Mouse (Mus musculus) C2C12 (cell line): ENCODE data around the gene H3f3a. TPM values are rescaled to one million over a fixed set of nuclear protein-coding genes. Genes with fewer than 3 reads are reported as not detected.

Experiments
- H3K27me3 ChIP-seq: one replicate; pipeline ENCODE4 v1.6.1; 2011; ENCODE audit not compliant: control insufficient read depth, insufficient read depth, insufficient read length
- H3K36me3 ChIP-seq: one replicate; pipeline ENCODE4 v1.6.1; 2011; ENCODE audit not compliant: control insufficient read depth, insufficient read depth
- H3K4me3 ChIP-seq: one replicate; pipeline ENCODE4 v1.5.1; 2011; ENCODE audit warnings: mild to moderate bottlenecking, control low read depth; ENCODE audit not compliant: poor library complexity, insufficient read depth, severe bottlenecking
- H3K79me2 ChIP-seq: one replicate; pipeline ENCODE4 v1.6.1; 2011; ENCODE audit not compliant: control insufficient read depth, insufficient read depth
- H3K79me3 ChIP-seq: one replicate; pipeline ENCODE4 v1.6.1; 2011; ENCODE audit warnings: low read depth, control low read depth
- H3ac ChIP-seq: one replicate; pipeline ENCODE3; 2011; ENCODE audit warnings: low read depth; ENCODE audit not compliant: control insufficient read depth, insufficient read length
- CEBPB ChIP-seq: IDR thresholded peaks from one replicate; pipeline ENCODE4 v1.6.1; 2011; ENCODE audit warnings: low read depth, mild to moderate bottlenecking, control low read depth, moderate library complexity
- CTCF ChIP-seq: IDR thresholded peaks from one replicate; pipeline ENCODE4 v1.5.1; 2011; ENCODE audit not compliant: control insufficient read depth, insufficient read depth, insufficient read length
- FOSL1 ChIP-seq: IDR thresholded peaks from one replicate; pipeline ENCODE4 v1.8.0; 2011; ENCODE audit warnings: mild to moderate bottlenecking, low read length; ENCODE audit not compliant: poor library complexity, insufficient read depth, severe bottlenecking
- MAX ChIP-seq: IDR thresholded peaks from one replicate; pipeline ENCODE4 v1.6.1; 2011; ENCODE audit warnings: mild to moderate bottlenecking, control low read depth
- MYOD1 ChIP-seq: IDR thresholded peaks from one replicate; pipeline ENCODE4 v1.6.1; 2011; ENCODE audit warnings: low read depth; ENCODE audit not compliant: control insufficient read depth, insufficient read length
- MYOG ChIP-seq: IDR thresholded peaks from one replicate; pipeline ENCODE4 v1.6.1; 2011; ENCODE audit not compliant: control insufficient read depth, insufficient read length; ENCODE audit errors: extremely low read depth
- USF1 ChIP-seq: IDR thresholded peaks from one replicate; pipeline ENCODE4 v1.6.1; 2011; ENCODE audit warnings: low read depth, mild to moderate bottlenecking, control low read depth, moderate library complexity
- polyA plus RNA-seq: library from polyadenylated mRNA; unstranded; fragments of >200 nt; fragmentation: generic; extraction: Trizol; gene quantifications from one replicate; pipeline ENCODE4 v1.2.1, GENCODE M21; 2012; ENCODE audit warnings: missing spikeins

H3f3a gene
- polyA plus RNA-seq, 1 experiment = 570 TPM

DNA sequence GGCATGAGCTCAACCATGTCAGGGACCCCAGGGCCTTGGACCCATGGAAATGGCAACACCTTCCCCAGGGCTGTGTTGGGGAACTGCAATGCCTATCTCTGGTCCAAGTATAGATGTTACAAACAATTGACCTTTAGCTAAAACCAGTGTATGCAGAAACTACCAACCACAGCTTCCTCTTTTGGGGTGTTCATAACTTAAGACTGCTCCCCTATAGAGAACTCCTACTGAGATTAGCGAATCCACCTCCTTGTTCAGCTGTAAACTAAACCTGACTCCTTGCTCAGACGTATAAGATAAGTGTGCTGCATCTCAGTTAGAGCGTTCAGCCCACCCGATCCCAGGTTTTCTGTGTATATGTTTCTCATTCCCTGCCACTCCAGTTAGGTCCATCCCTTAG is 12.9 kb upstream of the H3f3a start:
- Histone ChIP-seq H3K79me3 (no peaks in the 10 kb centered on the region), H3K79me2 (no peaks in the 10 kb centered on the region), H3K36me3 (no peaks in the 10 kb centered on the region), H3K4me3 (no peak overlapping the region), H3K27me3 (no peaks in the 10 kb centered on the region), H3ac (no peak overlapping the region)
- TF ChIP-seq CTCF (no peak), MAX (no peak), MYOG (no peak), USF1 (no peak), MYOD1 (no peak), FOSL1 (no peak), CEBPB (no peak)

DNA sequence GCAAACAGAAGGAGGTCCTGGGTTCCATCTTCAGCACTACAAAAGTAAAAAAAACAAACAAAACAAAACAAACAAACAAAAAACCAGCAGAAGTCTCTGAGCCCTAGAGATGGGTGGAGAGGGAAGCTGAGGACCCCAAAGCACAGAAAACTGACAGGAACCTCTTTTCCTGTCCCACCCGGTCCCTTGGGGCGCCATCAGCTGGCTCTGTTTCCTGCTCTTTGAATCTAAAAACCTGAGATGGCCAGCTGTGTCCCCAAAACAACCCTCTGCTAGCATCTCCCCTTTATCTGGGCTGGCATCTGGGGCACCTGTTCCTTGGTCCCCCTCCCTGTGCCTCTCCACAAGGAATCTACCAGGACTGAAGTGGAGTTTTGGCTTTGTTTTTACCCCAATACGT is 11.0 kb upstream of the H3f3a start:
- Histone ChIP-seq H3K36me3 (no peaks in the 10 kb centered on the region), H3K27me3 (no peaks in the 10 kb centered on the region), H3K4me3 (no peak overlapping the region), H3K79me2 (no peaks in the 10 kb centered on the region), H3ac (no peak overlapping the region), H3K79me3 (no peaks in the 10 kb centered on the region)
- TF ChIP-seq FOSL1 = no peak
- no peak for TF ChIP-seq CEBPB
- TF ChIP-seq MYOD1 = no peak
- no peak for TF ChIP-seq MYOG

DNA sequence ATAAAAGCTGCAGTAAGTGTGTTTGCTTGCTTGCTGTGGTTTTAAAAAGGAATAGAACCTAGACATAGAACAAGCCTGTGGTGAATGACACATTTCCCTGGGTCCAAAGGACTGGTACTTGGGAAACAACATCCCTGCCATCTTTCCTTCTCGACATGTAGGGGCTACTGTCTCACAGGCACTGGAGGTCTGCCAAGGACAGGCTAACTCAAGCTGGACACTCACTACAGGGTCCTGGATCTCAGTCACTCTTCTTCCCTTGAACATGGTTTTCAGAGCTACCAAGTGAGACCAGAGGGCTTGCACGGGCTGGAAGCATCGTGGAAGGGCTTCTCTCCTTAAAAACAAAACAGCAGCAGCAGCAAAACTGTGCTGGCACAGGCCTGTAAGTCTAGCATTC is 10.0 kb upstream of the H3f3a start:
- no peaks in the 10 kb centered on the region for H3K79me3 ChIP-seq
- H3K79me2 ChIP-seq = no peaks in the 10 kb centered on the region
- no peaks in the 10 kb centered on the region for H3K36me3 ChIP-seq
- H3K4me3 ChIP-seq = no peak overlapping the region
- TF ChIP-seq MYOG (no peak), MYOD1 (no peak), USF1 (no peak), MAX (no peak), CEBPB (no peak), FOSL1 (no peak)
- H3ac ChIP-seq = no peak overlapping the region
- no peaks in the 10 kb centered on the region for H3K27me3 ChIP-seq

DNA sequence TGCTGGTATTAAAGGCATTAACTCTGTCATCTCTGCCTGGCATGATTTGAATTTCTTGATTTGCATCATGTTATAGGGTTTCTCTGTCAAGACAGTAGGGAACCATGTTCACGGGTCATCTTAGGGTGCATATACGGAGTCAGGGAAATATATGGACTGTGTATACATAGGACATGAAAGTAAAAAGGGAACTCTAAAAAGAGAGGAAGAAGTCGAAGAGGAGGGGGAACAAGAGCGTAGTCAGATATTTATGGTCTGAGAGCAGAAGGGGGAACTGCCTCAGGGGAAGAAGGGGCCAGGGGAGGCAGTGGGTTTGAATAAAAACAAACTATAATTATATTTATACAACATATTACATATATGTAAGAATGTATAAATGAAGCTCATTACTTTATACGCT is 8.5 kb upstream of the H3f3a start:
- Histone ChIP-seq H3ac (no peak overlapping the region), H3K4me3 (no peak overlapping the region), H3K79me3 (no peaks in the 10 kb centered on the region), H3K27me3 (no peaks in the 10 kb centered on the region), H3K79me2 (no peaks in the 10 kb centered on the region), H3K36me3 (no peaks in the 10 kb centered on the region)
- TF ChIP-seq CEBPB = no peak

GRCm38 (mm10) chr1:180821101-180821500 is 7.4 kb upstream of the H3f3a start:
- Histone ChIP-seq H3K79me3 (no peaks in the 10 kb centered on the region), H3K79me2 (no peaks in the 10 kb centered on the region), H3K27me3 (no peaks in the 10 kb centered on the region)

GRCm38 (mm10) chr1:180818000-180818399 is 4.3 kb upstream of the H3f3a start:
- Histone ChIP-seq H3K79me3 (peaks cover under 1% of the 10 kb centered on the region), H3ac (no peak overlapping the region), H3K36me3 (no peaks in the 10 kb centered on the region), H3K4me3 (no peak overlapping the region), H3K79me2 (peaks cover 3% of the 10 kb centered on the region), H3K27me3 (no peaks in the 10 kb centered on the region)
- TF ChIP-seq FOSL1 (no peak), MYOG (no peak), USF1 (no peak), CTCF (no peak), MAX (no peak), MYOD1 (no peak), CEBPB (no peak)

More at GRCm38 (mm10) chr1:180821101-180821500, 7.4 kb upstream of the H3f3a start:
- no peak overlapping the region for H3ac ChIP-seq
- no peak for TF ChIP-seq MYOD1
- TF ChIP-seq CEBPB = no peak
- no peak for TF ChIP-seq CTCF
- no peak for TF ChIP-seq MYOG
- TF ChIP-seq MAX = no peak
- no peak for TF ChIP-seq USF1
- no peak for TF ChIP-seq FOSL1
- H3K4me3 ChIP-seq = no peak overlapping the region
- H3K36me3 ChIP-seq = no peaks in the 10 kb centered on the region
